Mouse (Mus musculus) cerebellum, adult 9-11 months (tissue): ENCODE measurements at regions not wholly inside any gene's neighbourhood (a gene's known extent, or its start where the extent isn't known, plus 50 kb on each side); places are given as distances from the start of the nearest gene placed in this dataset.

ENCODE experiments used
- DNase-seq: peaks from one replicate; pipeline ENCODE4 v3.0.0; 2022

DNA sequence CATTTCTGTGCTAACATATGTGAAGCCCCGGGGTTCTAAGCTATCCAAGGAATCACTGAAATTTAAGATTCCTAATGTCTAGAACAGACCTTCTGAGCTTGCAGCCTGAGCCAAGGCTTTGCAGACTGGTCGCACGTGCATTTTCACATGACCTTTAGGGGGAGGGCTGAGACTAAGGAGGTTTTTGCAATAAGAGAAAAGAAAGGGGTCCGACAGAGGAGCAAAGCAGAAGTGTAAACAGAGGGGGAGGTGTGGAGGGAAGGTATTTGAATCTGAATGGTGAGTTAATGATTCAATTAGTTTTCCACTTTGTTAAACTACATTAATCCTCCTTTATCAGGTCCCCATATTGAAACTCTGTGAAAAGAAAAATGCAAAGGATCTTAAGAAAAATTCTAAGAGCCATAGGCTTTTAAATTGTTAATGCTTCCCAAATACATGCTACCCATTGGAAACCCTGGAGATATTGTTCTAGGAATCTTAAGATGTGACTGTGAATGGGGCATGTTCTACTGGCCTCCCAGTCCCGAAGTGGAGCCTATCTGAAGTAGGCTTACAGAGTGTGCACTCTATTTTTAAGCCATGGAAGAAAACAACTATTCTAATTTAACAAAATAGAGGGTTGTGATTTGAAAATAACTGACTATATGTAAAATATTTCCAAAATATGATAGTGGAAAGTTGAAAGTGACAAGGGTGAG, 322.9 kb downstream of the Epha7 start:
- DNase-seq: no peak

- DNase-seq: no peak
Observed at GRCm38 (mm10) chr4:29138771-29139301, 325.9 kb downstream of the Epha7 start.

- no peak for DNase-seq
Observed at GRCm38 (mm10) chr4:29143415-29143814, 330.5 kb downstream of the Epha7 start.

GRCm38 (mm10) chr4:29145242-29145641, 332.3 kb downstream of the Epha7 start:
- DNase-seq: no peak

GRCm38 (mm10) chr4:29152134-29152867, 339.4 kb downstream of the Epha7 start:
- DNase-seq: no peak

- DNase-seq: no peak
Observed at GRCm38 (mm10) chr4:29182494-29182893, 369.6 kb downstream of the Epha7 start.

DNA sequence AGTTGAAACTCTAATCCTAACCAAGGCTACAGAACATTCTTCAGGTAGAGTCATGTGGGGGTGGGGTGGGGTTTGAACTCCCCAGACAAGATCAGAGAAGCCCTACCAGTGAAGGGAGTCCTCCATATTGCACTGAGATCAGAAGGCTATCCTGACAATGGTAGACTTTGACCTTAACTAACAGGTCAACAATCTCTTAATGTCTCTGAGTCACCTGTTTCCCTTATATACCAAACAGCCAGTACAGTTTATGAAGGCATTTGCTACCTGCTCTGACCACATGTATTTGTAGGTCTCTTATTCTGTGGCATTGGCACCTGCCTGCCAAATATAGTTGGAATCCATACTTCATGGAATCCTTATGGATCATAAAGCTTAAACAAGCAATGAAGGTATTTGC, 370.5 kb downstream of the Epha7 start:
- DNase-seq: no peak

GRCm38 (mm10) chr4:29183818-29184217, 370.9 kb downstream of the Epha7 start:
- DNase-seq: no peak

- no peak for DNase-seq
Observed at GRCm38 (mm10) chr4:29200976-29201375, 388.0 kb downstream of the Epha7 start.
